Mouse (Mus musculus) liver (tissue): ENCODE data around the gene Rps7.

Experiments
- DNase-seq: peaks from one replicate; pipeline ENCODE4 v3.0.0-alpha.2; 2020; ENCODE audit warnings: mixed read lengths

The Rps7 gene

DNA sequence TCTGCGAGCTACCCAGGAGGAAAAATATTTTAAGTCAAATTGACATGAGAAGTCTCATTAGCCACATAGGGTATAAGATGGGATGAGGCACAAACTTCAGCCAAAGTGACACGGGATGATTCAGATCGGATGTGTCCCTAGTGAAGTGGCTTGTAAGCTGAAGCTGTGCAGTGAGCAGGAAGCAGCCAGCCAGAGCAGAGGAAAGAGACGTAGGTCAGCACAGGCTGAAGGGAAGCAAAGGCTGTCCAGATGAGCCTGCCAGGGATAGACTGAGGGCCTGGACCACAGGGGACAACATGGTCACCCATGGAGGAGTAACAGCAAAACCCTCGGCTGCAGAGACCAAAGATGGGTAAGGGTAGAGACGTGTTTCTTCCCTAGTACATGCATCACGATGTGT is 21.4 kb downstream of the Rps7 start:
- no peak for DNase-seq

GRCm38 (mm10) chr12:28612391-28612790 is 23.4 kb downstream of the Rps7 start:
- DNase-seq = no peak

GRCm38 (mm10) chr12:28607546-28608305 is 28.0 kb downstream of the Rps7 start:
- DNase-seq = no peak

GRCm38 (mm10) chr12:28603494-28603893 is 32.3 kb downstream of the Rps7 start:
- no peak for DNase-seq

DNA sequence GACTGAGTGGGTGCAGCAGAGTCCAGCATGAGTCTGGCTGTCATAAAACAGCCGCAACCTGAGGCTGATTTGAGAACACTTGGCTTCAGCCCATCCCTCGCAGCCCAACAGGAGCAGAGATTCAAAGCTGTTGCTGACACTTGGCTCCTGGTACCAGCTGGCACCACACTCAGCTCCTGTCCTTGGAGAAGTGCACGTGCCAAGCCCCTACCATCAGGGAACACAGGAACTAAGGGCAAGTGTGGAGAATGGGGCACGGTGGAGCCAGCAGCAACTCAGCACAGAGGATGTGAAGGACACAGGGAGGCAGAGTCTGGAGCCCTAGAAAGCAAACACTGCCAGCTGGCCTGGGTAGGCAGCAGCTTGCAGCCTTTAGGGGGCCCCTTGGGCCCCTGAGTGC is 33.5 kb downstream of the Rps7 start:
- no peak for DNase-seq

GRCm38 (mm10) chr12:28598526-28598991 is 37.2 kb downstream of the Rps7 start:
- no peak for DNase-seq

- DNase-seq = no peak
Observed at GRCm38 (mm10) chr12:28598110-28598509, 37.6 kb downstream of the Rps7 start.

DNA sequence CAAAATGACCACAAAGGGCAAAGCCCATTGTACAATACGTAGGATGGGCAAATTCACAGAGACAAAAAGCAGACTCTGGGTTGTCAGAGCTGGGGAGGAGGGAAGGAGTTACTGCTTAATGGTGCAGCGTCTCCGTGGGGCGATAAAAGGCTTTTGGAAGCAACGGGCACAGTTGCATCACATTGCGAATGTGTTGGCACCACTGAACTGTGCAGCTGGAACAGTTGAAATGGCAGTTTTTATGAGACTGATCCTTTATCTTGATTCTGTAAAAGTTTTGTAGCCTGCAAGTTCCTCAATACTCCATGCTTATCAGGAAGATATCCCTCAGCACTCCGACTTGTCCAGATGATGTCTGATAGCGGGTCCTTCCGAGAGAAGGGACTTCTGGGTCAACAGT is 38.1 kb downstream of the Rps7 start:
- no peak for DNase-seq

DNA sequence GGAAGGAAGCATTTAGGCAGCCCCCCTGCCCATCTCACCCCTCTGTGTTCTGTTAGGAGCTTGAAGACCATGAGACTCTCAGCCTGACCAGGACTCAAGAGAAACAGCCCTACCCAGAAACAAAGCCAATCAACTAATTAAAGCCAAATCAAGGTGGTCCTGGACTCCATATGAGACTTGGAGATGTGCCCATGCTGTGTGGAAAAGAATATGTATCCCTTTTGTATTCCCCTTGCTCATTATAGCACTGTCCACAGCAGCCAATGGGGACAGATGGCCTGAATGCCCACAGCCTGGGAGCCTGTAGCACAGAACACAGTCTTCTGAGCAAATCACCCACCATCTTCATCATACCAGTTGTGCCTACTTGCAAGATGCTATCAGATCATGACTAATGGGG is 38.9 kb downstream of the Rps7 start:
- DNase-seq = no peak

DNA sequence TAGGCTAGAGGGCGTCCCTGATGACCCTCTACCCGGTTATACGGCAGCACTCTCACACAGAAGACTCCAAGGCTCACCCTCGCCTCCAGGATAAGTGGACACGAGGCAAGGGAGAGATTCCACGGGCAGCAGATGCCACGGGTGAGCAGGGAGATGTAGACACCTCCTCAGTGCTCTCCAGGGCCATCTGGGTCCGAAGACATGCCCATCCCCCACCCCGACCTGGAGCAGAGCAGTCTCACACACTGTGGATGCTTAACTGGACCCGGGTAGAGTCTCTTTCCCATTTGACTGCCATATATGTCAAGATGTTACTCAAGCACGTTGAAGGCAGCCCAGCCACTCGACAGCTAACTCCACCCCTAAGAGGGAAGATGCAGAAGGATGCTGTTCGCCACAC is 45.3 kb downstream of the Rps7 start:
- DNase-seq = no peak

DNA sequence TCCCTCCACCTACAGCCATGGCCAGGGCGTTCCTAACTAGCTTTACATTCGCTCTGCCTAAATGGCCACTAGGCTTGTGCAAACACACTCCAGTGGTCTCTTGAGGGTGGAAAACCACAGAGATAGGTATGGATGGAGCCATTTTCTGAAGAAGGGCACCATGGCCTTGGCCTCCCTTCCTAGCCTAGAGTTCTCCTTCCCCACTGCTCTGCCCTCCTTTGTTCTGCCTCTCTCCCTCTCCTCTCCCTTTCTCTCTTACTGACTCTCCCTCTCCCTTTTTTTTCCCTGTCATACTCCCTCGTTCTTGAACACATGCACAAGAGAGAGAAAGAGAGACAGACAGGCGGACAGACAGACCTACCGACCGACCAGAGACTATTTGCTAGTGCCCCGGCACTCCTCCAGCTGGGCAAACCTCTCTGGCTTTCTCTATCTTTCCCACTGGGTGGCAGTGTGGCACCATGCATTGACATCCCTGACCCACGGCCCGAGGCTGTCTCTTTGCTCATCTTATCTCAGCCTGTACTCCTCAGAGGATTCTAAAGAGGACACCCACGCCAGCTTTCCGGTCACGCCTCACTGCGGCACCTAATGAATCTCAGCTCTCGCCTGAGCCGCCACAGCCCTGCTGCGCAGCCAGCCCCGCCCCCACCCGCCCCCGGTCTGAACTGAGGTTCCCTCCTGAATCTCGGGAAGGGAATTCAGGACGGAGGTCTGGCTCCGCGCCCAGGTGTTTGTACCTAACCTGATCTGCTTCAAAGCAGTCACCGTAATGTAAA is 46.5 kb downstream of the Rps7 start:
- peak; percentile 75 for DNase-seq

- DNase-seq = no peak
Observed at GRCm38 (mm10) chr12:28587949-28588348, 47.8 kb downstream of the Rps7 start.

DNA sequence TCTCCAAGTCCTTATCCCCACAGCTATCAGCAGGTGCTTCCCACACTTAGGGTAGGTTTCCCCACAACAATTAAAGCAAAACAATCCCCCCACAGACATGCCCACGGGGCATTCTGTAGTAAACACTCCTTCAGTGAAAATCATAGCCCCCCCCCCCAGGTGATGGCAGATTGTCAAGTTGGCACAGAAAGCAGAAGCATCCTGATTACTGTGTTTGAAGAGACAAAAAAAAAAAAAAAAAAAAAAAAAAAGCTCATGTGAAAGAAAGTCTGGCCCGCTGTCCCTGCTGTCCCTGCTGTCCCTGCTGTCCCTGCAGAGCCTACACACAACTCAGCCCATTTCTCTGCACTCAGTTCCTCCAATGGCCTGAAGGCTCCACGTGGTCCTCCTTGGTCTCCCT is 51.7 kb downstream of the Rps7 start:
- DNase-seq = no peak

- no peak for DNase-seq
Observed at GRCm38 (mm10) chr12:28582423-28582822, 53.3 kb downstream of the Rps7 start, which contains the start of gene Allc. TSS of gene Allc (minus strand) at chr12:28582523.
